8 mouse cellular contexts compared by ENCODE assay signal in the genomic region with DNA sequence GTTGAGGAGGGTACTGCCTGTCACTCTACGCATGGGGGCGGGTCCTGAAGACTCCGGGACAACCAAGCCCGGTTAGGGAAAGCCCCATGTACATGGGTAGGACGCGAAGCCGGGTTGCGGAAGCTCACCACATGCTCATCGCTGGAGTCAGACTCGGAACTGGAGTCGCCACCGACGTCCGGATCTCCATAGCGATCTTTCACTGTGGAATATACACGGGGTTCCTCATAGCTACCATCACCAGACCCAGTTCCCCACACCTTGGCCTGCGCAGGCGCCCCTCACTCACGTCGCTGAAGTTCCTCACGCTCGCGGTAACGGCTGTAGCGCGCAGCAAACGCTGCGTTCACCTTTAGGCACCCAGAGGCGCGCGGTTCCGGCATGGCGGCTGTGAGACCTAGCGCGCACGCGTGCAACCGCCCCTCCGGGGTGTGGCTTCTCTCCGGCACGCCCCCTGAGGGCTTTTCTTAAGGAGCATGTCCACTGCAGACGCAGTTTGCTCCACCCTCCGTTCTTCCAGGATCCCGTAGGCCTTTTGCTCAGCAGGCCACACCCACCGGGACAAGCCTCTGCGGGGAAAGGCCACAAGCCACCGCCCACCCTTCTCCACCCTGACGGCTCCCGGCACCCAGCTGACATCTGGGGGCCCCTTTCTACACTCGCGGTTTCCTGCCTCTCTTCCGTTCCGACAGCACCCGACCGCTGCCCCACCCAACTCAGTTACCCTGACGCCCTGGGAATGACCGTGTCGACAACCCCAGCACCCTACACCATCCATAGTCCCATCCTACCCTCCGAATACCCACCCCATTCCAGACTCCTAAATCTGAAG. TPM values are rescaled to one million over a fixed set of nuclear protein-coding genes. Genes with fewer than 3 reads are reported as not detected.
DNase-seq lines count a peak whose midpoint lies in the region; ATAC-seq lines count a peak whose summit lies in the region.

A gene (minus strand): TSS at position 399 of the 832 bp plus-strand sequence.

- ATAC-seq in inflammation-experienced regulatory T-cells, adult 6 months = peak; percentile 61
- peak; percentile 75 for ATAC-seq in megakaryocyte-erythroid progenitor cell, adult 5-6 weeks (replicated peaks; ENCODE audit: low FRiP score, low TSS enrichment, poor library complexity, severe bottlenecking)

- DNase-seq in adrenal gland, adult (ENCODE audit: inconsistent age in 2 of 2, low spot score in 1 of 2) = peak; percentile 99
- DNase-seq in embryo, embryonic 10.5 days (ENCODE audit: low spot score) = peak; percentile 98
- DNase-seq in gastrocnemius, postnatal 14 days = peak; percentile 98
- DNase-seq in left cerebral cortex, postnatal 10 days (ENCODE audit: extremely low spot score in 1 of 2, low spot score in 2 of 2) = peak; percentile 96 to 99
- DNase-seq in right cerebral cortex, postnatal 25 days = peak; percentile 95
- peak; percentile 95 to 96 for DNase-seq in urinary bladder, postnatal 4 days (ENCODE audit: low spot score in 2 of 2)

- intact Hi-C loops in gastrocnemius, postnatal 14 days (cut with DNase I; ENCODE audit: low total_unique reads) = no loop called here
- intact Hi-C loops in left cerebral cortex, postnatal 10 days (cut with DNase I) = no loop called here

RNA-seq across cellular contexts. Expression of the gene that starts here (rescaled TPM):
- total RNA-seq in gastrocnemius, postnatal 14 days (2021) = 10 to 100 TPM; 10.5 to 11.9 TPM
- 10 to 100 TPM; 16.5 to 36.2 (median 26.9) TPM for polyA plus RNA-seq in inflammation-experienced regulatory T-cells, adult 6 months (2017; shearing (Covaris generic))
- 10 to 100 TPM; 34.4 to 39.4 TPM for total RNA-seq in left cerebral cortex, postnatal 10 days (2021)
- 50.7 and 81.7 TPM in 2 replicates for total RNA-seq in megakaryocyte-erythroid progenitor cell, adult 5-6 weeks (2014; fragmentation: Nextera tagmentation)
- 55.3 and 86.3 TPM in 2 replicates for total RNA-seq in megakaryocyte-erythroid progenitor cell, adult 5-6 weeks (2017)

Comparison
In these comparisons a context has a peak if more than half of its experiments do, and no peak if none do; other contexts are left out.
1. Peak in every context shown above with its lines: DNase-seq and ATAC-seq.